Mouse (Mus musculus) midbrain, embryonic 16.5 days (tissue): ENCODE measurements around the gene Stag2. TPM values are rescaled to one million over a fixed set of nuclear protein-coding genes. Genes with fewer than 3 reads are reported as not detected.
A peak's percentile ranks its signal among the peaks of the same experiment; 100 is the strongest.

Experiments used
- ATAC-seq: fragments of 200-750 bp; cut with Nextera tagmentation; 2 replicates; pipeline ENCODE4 v1.8.0; 2017; ENCODE audit warnings: moderate TSS enrichment
- H3K27ac ChIP-seq: fragments of 300-500 bp; sonication (generic); 2 replicates; pipeline ENCODE4 v1.5.1; 2014; ENCODE audit warnings: mild to moderate bottlenecking, low read length, mixed read lengths
- H3K27me3 ChIP-seq: fragments of 300-500 bp; sonication (generic); 2 replicates; pipeline ENCODE4 v1.6.1; 2014; ENCODE audit warnings: low read depth, low read length, mixed read lengths; ENCODE audit not compliant: control insufficient read depth, insufficient read depth
- H3K36me3 ChIP-seq: fragments of 300-500 bp; sonication (generic); 2 replicates; pipeline ENCODE4 v1.6.1; 2014; ENCODE audit warnings: mild to moderate bottlenecking, low read length, moderate library complexity, mixed read lengths; ENCODE audit not compliant: control insufficient read depth, insufficient read depth
- H3K4me1 ChIP-seq: fragments of 300-500 bp; sonication (generic); 2 replicates; pipeline ENCODE4 v1.6.1; 2014; ENCODE audit warnings: mild to moderate bottlenecking, low read length, mixed read lengths; ENCODE audit not compliant: control insufficient read depth, insufficient read depth
- H3K4me2 ChIP-seq: fragments of 300-500 bp; sonication (generic); 2 replicates; pipeline ENCODE4 v1.6.1; 2014; ENCODE audit warnings: mild to moderate bottlenecking, low read length, mixed read lengths
- H3K4me3 ChIP-seq: fragments of 300-500 bp; sonication (generic); 2 replicates; pipeline ENCODE4 v1.5.1; 2014; ENCODE audit warnings: low read depth, mild to moderate bottlenecking, low read length, moderate library complexity, mixed read lengths
- H3K9ac ChIP-seq: fragments of 300-500 bp; sonication (generic); 2 replicates; pipeline ENCODE4 v1.6.1; 2014; ENCODE audit warnings: low read depth, low read length, mixed read lengths
- H3K9me3 ChIP-seq: fragments of 300-500 bp; sonication (generic); replicated peaks from 2 replicates; pipeline ENCODE4 v1.6.1; 2014; ENCODE audit warnings: mild to moderate bottlenecking, low read length, mixed read lengths; ENCODE audit not compliant: control insufficient read depth, poor library complexity, severe bottlenecking
- WGBS: fragments of 180-500 bp; shearing (Covaris S2); extraction: QIAGEN DNeasy Blood & Tissue Kit; methylation state at CpG from one replicate; pipeline ENCODE4 v1.1.7; 2014; 5-methylcytosine and 5-hydroxymethylcytosine counted together
- polyA plus RNA-seq: library from polyadenylated mRNA; unstranded; fragments of >200 nt; fragmentation: Nextera tagmentation; extraction: Ambion mirVana; gene quantifications from 2 replicates; pipeline ENCODE4 v1.2.1, GENCODE M21; 2015

The Stag2 gene
- polyA plus RNA-seq = 20.7 and 21.5 TPM in 2 replicates

DNA sequence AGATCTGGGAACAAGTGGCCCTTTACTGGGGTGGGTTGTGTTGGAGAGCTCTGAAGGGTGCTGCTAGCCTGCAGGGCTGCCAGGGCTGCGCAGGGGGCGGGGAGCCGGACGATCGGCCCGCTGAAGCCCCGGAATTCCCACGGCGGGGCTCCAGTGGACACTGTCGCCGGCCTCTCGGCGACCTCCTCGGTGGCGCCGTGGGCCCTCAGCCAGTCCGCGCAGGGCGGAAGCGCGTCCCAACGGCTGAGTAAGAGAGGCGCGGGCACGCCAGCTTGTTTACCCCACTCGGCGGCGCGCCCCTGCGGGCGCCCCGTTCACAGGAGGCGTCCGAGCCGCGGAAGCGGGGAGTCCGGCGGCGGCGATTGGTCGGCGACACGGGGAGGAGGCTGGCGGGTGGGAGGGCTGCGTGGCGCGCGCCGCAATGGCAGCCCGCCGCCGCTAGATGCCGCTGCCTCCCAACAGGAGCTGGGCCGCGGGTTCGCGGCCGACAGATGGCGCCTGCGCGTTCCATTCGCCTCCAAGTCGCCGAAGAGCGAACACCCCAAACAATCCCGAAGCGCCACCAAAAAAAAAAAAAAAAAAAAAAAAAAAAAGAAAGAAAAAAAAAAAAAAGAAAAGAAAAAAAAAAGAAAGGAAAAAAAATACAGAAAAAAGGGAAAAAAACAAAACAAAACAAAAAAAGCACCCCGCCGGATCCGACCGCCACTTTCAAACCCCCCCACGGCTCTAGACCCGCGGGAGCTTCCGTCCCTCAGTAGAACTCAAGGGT, at the start of gene Stag2:
Stag2 (plus strand) TSS at position 530 of the 769 bp plus-strand sequence.
- peak; percentile 81 for ATAC-seq

DNA sequence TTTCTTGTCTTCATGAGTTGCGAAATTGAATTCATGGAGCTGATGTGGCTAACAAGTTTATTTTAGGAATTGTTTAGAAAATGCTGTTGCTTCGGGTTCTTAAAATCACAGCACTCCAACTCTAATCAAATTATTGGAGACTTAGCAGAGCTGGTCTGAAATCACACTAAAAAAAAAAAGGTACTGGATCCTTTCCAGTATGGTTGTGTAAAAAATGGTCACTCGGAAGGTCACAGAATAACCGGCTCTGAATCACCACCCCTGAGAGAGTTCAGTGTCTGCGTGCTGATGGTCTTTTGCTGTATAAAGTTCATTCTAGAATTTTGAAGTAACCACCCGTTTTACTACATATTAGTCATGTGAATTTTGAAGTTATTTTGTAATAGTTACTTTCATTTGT, 42.0 kb upstream of the Stag2 start:
- no peak overlapping the region for H3K4me3 ChIP-seq
- ATAC-seq = no peak

More for the DNA sequence above, at the start of gene Stag2:
- Histone ChIP-seq H3K27ac (peak within 1 kb of the TSS; percentile 98), H3K27me3 (no peaks in the 10 kb centered on the region), H3K9ac (peak within 1 kb of the TSS; percentile 87), H3K4me3 (peak within 1 kb of the TSS; percentile 60), H3K36me3 (no peaks in the 10 kb centered on the region), H3K9me3 (no peaks in the 10 kb centered on the region), H3K4me2 (peak within 1 kb of the TSS; percentile 51), H3K4me1 (no peaks in the 10 kb centered on the region; the same call in 1 of the 2 replicates)
- WGBS = 13% methylated on average over 67 of the region's 76 CpGs

DNA sequence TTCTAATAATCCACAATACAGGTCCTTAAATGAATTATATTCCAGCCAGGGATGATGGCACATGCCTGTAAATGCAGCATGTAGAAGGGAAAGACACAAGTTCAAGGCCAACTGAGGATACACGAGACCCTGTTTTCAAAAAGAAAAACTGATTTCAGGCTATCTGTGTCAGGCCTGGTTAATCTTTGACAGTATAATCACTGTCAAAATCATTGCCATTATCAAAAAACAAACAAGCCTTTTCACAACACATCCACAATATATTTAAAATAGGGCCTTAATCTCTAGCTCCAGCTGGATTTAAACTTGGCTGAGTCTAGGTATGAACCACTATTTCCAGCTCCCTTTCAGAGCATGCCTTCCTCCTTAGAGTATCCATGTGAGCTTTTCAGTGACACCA, 38.5 kb upstream of the Stag2 start:
- no peaks in the 10 kb centered on the region for H3K4me1 ChIP-seq
- no peak overlapping the region for H3K9ac ChIP-seq
- H3K27ac ChIP-seq = no peak overlapping the region
- H3K9me3 ChIP-seq = no peaks in the 10 kb centered on the region
- H3K4me2 ChIP-seq = no peak overlapping the region
- 94% methylated on average over 1 of the region's 1 CpGs for whole genome bisulfite sequencing
- no peak overlapping the region for H3K4me3 ChIP-seq
- no peaks in the 10 kb centered on the region for H3K27me3 ChIP-seq
- H3K36me3 ChIP-seq = peaks cover 3% of the 10 kb centered on the region; the same call in 1 of the 2 replicates
- ATAC-seq = no peak

More for the DNA sequence above, 42.0 kb upstream of the Stag2 start:
- WGBS = 92% methylated on average over 6 of the region's 6 CpGs
- H3K27ac ChIP-seq = no peak overlapping the region
- no peak overlapping the region for H3K4me2 ChIP-seq
- peaks cover 5% of the 10 kb centered on the region; the same call in 1 of the 2 replicates for H3K36me3 ChIP-seq
- no peak overlapping the region for H3K9ac ChIP-seq
- H3K9me3 ChIP-seq = no peaks in the 10 kb centered on the region
- no peaks in the 10 kb centered on the region for H3K4me1 ChIP-seq
- H3K27me3 ChIP-seq = no peaks in the 10 kb centered on the region

DNA sequence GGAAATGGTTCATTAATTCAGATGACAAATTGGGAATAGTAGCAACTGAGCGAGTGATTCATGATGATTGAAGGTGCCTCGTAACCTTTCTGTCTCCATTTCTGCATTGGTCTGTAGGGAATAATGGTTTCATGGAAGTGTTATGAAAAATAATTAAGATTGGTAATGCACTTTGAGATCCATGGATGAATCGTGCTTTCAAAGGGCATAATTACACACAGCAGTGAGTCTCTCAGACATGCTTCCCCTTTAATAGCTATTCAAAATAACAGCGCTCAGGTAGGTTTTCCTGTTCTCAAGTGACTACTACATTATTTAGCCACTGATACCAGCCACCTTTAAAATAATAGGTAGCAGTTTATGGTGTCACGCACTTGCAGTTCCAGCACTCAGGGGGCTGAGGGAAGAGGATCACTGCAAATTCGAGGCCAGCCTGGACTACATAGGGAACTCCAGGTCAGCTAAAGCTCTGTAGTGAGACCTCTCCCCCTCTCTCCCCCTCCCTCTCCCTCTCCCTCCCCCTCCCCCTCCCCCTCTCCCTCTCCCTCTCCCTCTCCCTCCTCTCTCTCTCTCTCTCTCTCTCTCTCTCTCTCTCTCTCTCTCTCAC, 29.6 kb upstream of the Stag2 start:
- H3K36me3 ChIP-seq = no peaks in the 10 kb centered on the region
- H3K27me3 ChIP-seq = no peaks in the 10 kb centered on the region
- H3K9ac ChIP-seq = no peak overlapping the region
- H3K27ac ChIP-seq = no peak overlapping the region
- H3K4me1 ChIP-seq = no peaks in the 10 kb centered on the region
- WGBS = 68% methylated on average over 6 of the region's 6 CpGs
- H3K9me3 ChIP-seq = no peaks in the 10 kb centered on the region
- H3K4me3 ChIP-seq = no peak overlapping the region
- H3K4me2 ChIP-seq = no peak overlapping the region
- no peak for ATAC-seq

DNA sequence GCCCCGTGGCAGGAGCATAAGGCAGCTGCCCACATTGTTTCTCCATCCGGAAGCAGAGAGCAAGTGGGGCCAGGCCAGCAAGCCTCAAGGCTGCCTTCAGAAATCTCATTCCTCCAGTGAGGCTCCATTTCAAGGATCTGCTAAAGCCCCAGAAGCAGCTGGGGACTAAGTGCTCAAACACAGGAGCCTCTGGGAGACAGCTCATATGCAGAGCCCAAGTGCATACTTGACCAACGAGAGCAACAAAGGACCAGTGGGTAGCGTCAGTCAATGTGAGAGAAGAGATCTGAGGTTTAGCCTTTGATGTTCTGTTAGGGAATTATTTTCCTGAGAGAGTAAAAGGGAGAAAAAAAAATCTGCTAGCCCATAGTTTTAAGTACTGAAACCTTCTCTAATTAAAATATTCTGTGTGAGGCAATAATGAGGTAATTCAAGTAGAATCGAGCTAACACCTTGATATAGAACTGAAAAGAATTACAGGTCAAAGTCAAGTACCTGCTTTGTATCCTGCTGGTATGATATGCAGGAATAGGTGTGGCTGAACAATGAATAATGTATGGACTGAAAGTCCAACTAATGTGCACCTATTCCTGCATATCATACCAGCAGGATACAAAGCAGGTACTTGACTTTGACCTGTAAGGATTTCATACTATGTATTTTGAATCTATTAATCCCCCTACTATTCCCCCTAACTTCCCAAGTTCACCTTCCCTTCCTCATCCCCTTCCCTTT, 24.0 kb upstream of the Stag2 start:
- H3K9me3 ChIP-seq = no peaks in the 10 kb centered on the region
- H3K27ac ChIP-seq = no peak overlapping the region
- no peak overlapping the region for H3K9ac ChIP-seq
- H3K4me2 ChIP-seq = no peak overlapping the region
- H3K27me3 ChIP-seq = no peaks in the 10 kb centered on the region
- no peaks in the 10 kb centered on the region for H3K4me1 ChIP-seq
- ATAC-seq = no peak
- H3K4me3 ChIP-seq = no peak overlapping the region
- WGBS = 60% methylated on average over 5 of the region's 5 CpGs
- no peaks in the 10 kb centered on the region for H3K36me3 ChIP-seq

DNA sequence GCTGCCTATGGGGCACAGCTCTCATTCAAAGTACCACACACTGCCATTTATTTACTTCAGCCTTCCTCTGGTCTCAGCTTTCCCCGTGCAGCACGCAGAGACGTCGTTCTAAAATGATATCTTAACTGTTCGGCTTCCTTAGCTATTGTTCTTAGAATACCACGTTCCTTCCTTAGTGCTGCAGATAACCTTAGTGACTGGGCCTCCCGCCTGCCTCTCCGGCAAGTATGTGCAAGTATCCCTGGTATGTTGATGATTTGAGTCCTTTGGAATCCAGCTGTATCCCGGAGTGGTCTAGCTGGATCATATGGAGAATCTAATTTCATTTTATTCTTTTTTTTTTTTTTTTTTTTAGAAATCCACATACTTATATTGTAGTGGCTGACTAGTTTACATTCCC, 9.2 kb upstream of the Stag2 start:
- 71% methylated on average over 9 of the region's 9 CpGs for WGBS
- no peaks in the 10 kb centered on the region for H3K9me3 ChIP-seq
- H3K27ac ChIP-seq = no peak overlapping the region
- ATAC-seq = no peak
- H3K4me1 ChIP-seq = no peaks in the 10 kb centered on the region
- H3K4me3 ChIP-seq = no peak overlapping the region
- H3K27me3 ChIP-seq = no peaks in the 10 kb centered on the region
- no peaks in the 10 kb centered on the region for H3K36me3 ChIP-seq
- H3K9ac ChIP-seq = no peak overlapping the region
- no peak overlapping the region for H3K4me2 ChIP-seq

DNA sequence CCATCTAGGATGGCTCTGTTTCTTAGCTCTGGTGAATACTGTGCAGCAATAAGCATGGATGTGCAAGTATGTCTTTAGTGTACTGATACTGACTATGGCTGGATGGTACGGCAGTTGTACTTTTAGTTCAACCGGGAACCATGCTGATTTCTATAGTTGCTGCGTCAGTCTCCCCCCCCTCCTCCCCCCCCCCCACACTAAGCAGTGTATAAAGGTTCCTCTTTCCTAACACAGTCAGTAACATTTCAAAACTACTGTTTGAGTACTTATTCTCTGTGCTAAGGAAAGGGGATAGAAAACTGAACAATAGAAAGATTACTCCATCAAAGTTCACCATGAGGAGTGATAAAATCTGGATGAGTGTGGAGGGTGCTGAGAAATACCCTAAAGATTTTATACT, 6.5 kb upstream of the Stag2 start:
- Histone ChIP-seq H3K36me3 (no peaks in the 10 kb centered on the region), H3K4me3 (no peak overlapping the region), H3K4me2 (no peak overlapping the region), H3K27ac (no peak overlapping the region), H3K9me3 (no peaks in the 10 kb centered on the region), H3K9ac (no peak overlapping the region), H3K27me3 (no peaks in the 10 kb centered on the region), H3K4me1 (no peaks in the 10 kb centered on the region)
- WGBS = 73% methylated on average over 3 of the region's 3 CpGs
- ATAC-seq = no peak

DNA sequence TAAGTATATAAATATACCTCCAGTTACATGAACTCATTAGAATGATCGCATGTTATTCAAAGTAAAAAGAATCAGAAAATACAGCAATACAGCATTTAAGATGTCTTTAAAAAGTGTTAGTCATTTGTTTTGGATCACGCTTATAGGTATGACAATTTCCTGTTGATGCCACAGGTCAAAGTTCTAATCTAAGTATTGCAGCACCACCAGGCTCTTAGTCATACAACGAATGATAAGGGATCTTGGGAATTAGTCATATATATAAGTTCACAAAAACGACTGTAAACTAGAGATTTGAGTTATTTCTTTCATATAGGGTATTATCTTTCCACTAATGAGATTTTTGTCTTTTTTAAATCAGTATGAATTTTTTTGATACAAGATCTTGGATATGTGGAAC, 5.1 kb upstream of the Stag2 start:
- H3K4me2 ChIP-seq = no peak overlapping the region
- no peak for ATAC-seq
- WGBS = 89% methylated on average over 4 of the region's 4 CpGs

More for the DNA sequence above, 5.1 kb upstream of the Stag2 start:
- no peaks in the 10 kb centered on the region for H3K27me3 ChIP-seq
- H3K4me1 ChIP-seq = no peaks in the 10 kb centered on the region; the same call in 1 of the 2 replicates
- no peak overlapping the region for H3K9ac ChIP-seq
- H3K36me3 ChIP-seq = no peaks in the 10 kb centered on the region
- no peaks in the 10 kb centered on the region for H3K9me3 ChIP-seq
- no peak overlapping the region for H3K4me3 ChIP-seq
- no peak overlapping the region for H3K27ac ChIP-seq
